Mouse (Mus musculus) c-Kit-positive CD71-positive TER-119-positive erythroid progenitor cells, embryonic 14.5 days (primary cell): Measurements from ENCODE around the gene Nlrp9b.
"Not testable (repeated sequence)": the region's sequence is repeated elsewhere in the genome, so short reads cannot be mapped to it uniquely, and the experiment has no call there.

Experiments used
- DNase-seq: peaks from one replicate; pipeline ENCODE4 v3.0.0-alpha.2; 2013; ENCODE audit warnings: low spot score

The Nlrp9b gene

GRCm38 (mm10) chr7:19991165-19991564 is at the start of gene Nlrp9b:
Gene Nlrp9b, plus strand, starts transcription at chr7:19991465.
- not testable (repeated sequence) for DNase-seq

GRCm38 (mm10) chr7:19944709-19945108 is 46.6 kb upstream of the Nlrp9b start:
- no peak for DNase-seq

GRCm38 (mm10) chr7:19945201-19945600 is 46.1 kb upstream of the Nlrp9b start:
- DNase-seq, result no peak

GRCm38 (mm10) chr7:19945821-19946515 is 45.3 kb upstream of the Nlrp9b start:
- no peak for DNase-seq

GRCm38 (mm10) chr7:19948956-19949355 is 42.3 kb upstream of the Nlrp9b start:
- no peak for DNase-seq

GRCm38 (mm10) chr7:19949996-19950395 is 41.3 kb upstream of the Nlrp9b start:
- DNase-seq, result no peak

GRCm38 (mm10) chr7:19950589-19950988 is 40.7 kb upstream of the Nlrp9b start, which contains the start of gene Igsf23:
Gene Igsf23, minus strand, starts transcription at chr7:19950756.
- no peak for DNase-seq

- DNase-seq, result no peak
Observed at GRCm38 (mm10) chr7:19952320-19952986, 38.8 kb upstream of the Nlrp9b start.

GRCm38 (mm10) chr7:19953054-19953453 is 38.2 kb upstream of the Nlrp9b start:
- DNase-seq, result no peak

GRCm38 (mm10) chr7:19955861-19956260 is 35.4 kb upstream of the Nlrp9b start:
- no peak for DNase-seq

GRCm38 (mm10) chr7:19956341-19956781 is 34.9 kb upstream of the Nlrp9b start:
- DNase-seq, result peak; percentile 59

- no peak for DNase-seq
Observed at GRCm38 (mm10) chr7:19962423-19962822, 28.8 kb upstream of the Nlrp9b start.

- no peak for DNase-seq
Observed at GRCm38 (mm10) chr7:19964985-19965579, 26.2 kb upstream of the Nlrp9b start, which contains the start of gene Ceacam20. Gene Ceacam20, plus strand, starts transcription at chr7:19965412.

GRCm38 (mm10) chr7:19969106-19969505 is 22.2 kb upstream of the Nlrp9b start:
- DNase-seq, result no peak

- DNase-seq, result no peak
Observed at GRCm38 (mm10) chr7:19969541-19970090, 21.6 kb upstream of the Nlrp9b start.

GRCm38 (mm10) chr7:19970196-19970595 is 21.1 kb upstream of the Nlrp9b start:
- DNase-seq, result no peak

- DNase-seq, result no peak
Observed at GRCm38 (mm10) chr7:19971516-19971915, 19.7 kb upstream of the Nlrp9b start.

GRCm38 (mm10) chr7:19996721-19997120 is 5.5 kb downstream of the Nlrp9b start:
- DNase-seq, result not testable (repeated sequence)

GRCm38 (mm10) chr7:20009987-20010386 is 18.7 kb downstream of the Nlrp9b start:
- DNase-seq, result no peak

GRCm38 (mm10) chr7:20064100-20064499 is 72.8 kb downstream of the Nlrp9b start:
- DNase-seq, result not testable (repeated sequence)

- DNase-seq, result not testable (repeated sequence)
Observed at GRCm38 (mm10) chr7:20078118-20078517, 86.9 kb downstream of the Nlrp9b start.

GRCm38 (mm10) chr7:20099380-20099779 is 108.1 kb downstream of the Nlrp9b start, which contains the start of gene Vmn1r91:
Gene Vmn1r91, plus strand, starts transcription at chr7:20099680.
- DNase-seq, result not testable (repeated sequence)
